Mouse (Mus musculus) inflammation-experienced regulatory T-cells, adult 6 months (primary cell): ENCODE measurements around the gene Nup153. TPM values are rescaled to one million over a fixed set of nuclear protein-coding genes. Genes with fewer than 3 reads are reported as not detected.

Experiments
- ATAC-seq: one replicate; pipeline ENCODE4 v1.8.0; 2017
- polyA plus RNA-seq, 3 experiments: library from polyadenylated mRNA; unstranded; fragments of 100-300 nt; shearing (Covaris generic); gene quantifications; one replicate each; pipeline ENCODE4 v1.2.1; 2017

The Nup153 gene
- polyA plus RNA-seq, result 10 to 100 TPM; 45.4 to 74.4 (median 73.1) TPM

- ATAC-seq, result peak; percentile 65
Measured at GRCm38 (mm10) chr13:46727837-46728268, at the start of gene Nup153. TSS of gene Nup153 (minus strand) at chr13:46727940.

GRCm38 (mm10) chr13:46777461-46777860 is 49.7 kb upstream of the Nup153 start:
- no peak for ATAC-seq

- no peak for ATAC-seq
Measured at GRCm38 (mm10) chr13:46776636-46777305, 49.0 kb upstream of the Nup153 start.

- ATAC-seq, result no peak
Measured at GRCm38 (mm10) chr13:46774998-46775397, 47.3 kb upstream of the Nup153 start.

- ATAC-seq, result no peak
Measured at GRCm38 (mm10) chr13:46772581-46772980, 44.8 kb upstream of the Nup153 start.

- ATAC-seq, result no peak
Measured at GRCm38 (mm10) chr13:46765361-46765760, 37.6 kb upstream of the Nup153 start.

GRCm38 (mm10) chr13:46763210-46763609 is 35.5 kb upstream of the Nup153 start:
- no peak for ATAC-seq

- ATAC-seq, result no peak
Measured at GRCm38 (mm10) chr13:46760921-46761320, 33.2 kb upstream of the Nup153 start.

- peak; percentile 21 for ATAC-seq
Measured at GRCm38 (mm10) chr13:46759281-46759809, 31.6 kb upstream of the Nup153 start.

GRCm38 (mm10) chr13:46758627-46759026 is 30.9 kb upstream of the Nup153 start:
- no peak for ATAC-seq

GRCm38 (mm10) chr13:46757946-46758345 is 30.2 kb upstream of the Nup153 start:
- ATAC-seq, result no peak

- ATAC-seq, result no peak
Measured at GRCm38 (mm10) chr13:46753294-46753693, 25.6 kb upstream of the Nup153 start.

- ATAC-seq, result no peak
Measured at GRCm38 (mm10) chr13:46752566-46753229, 25.0 kb upstream of the Nup153 start.

GRCm38 (mm10) chr13:46748138-46748873 is 20.6 kb upstream of the Nup153 start:
- ATAC-seq, result no peak

GRCm38 (mm10) chr13:46743821-46744220 is 16.1 kb upstream of the Nup153 start:
- ATAC-seq, result no peak

GRCm38 (mm10) chr13:46742367-46742766 is 14.6 kb upstream of the Nup153 start:
- no peak for ATAC-seq

- no peak for ATAC-seq
Measured at GRCm38 (mm10) chr13:46739426-46739825, 11.7 kb upstream of the Nup153 start.

GRCm38 (mm10) chr13:46737482-46737881 is 9.7 kb upstream of the Nup153 start:
- ATAC-seq, result no peak

- peak; percentile 38 for ATAC-seq
Measured at GRCm38 (mm10) chr13:46736479-46736865, 8.7 kb upstream of the Nup153 start.

GRCm38 (mm10) chr13:46735808-46736478 is 8.2 kb upstream of the Nup153 start:
- peak; percentile 90 for ATAC-seq

GRCm38 (mm10) chr13:46735219-46735807 is 7.6 kb upstream of the Nup153 start:
- peak; percentile 18 for ATAC-seq

GRCm38 (mm10) chr13:46729998-46730397 is 2.3 kb upstream of the Nup153 start:
- no peak for ATAC-seq
